Mouse (Mus musculus) gastrocnemius, postnatal 10 days (tissue): ENCODE results near the gene Nab2. TPM values are rescaled to one million over a fixed set of nuclear protein-coding genes. Genes with fewer than 3 reads are reported as not detected.
A peak's percentile ranks its signal among the peaks of the same experiment; 100 is the strongest.
"Not testable (repeated sequence)": the region's sequence is repeated elsewhere in the genome, so short reads cannot be mapped to it uniquely, and the experiment has no call there.

Source experiments
- DNase-seq: peaks from one replicate; pipeline ENCODE4 v3.0.0; 2021; ENCODE audit warnings: mixed read lengths
- total RNA-seq, 2 experiments: library from RNA; stranded (reverse); gene quantifications; 2 replicates each; pipeline ENCODE4 v1.2.3; 2021

Nab2 gene
- total RNA-seq, 2 experiments from 2014 or later = 7.0 to 13.2 TPM

DNA sequence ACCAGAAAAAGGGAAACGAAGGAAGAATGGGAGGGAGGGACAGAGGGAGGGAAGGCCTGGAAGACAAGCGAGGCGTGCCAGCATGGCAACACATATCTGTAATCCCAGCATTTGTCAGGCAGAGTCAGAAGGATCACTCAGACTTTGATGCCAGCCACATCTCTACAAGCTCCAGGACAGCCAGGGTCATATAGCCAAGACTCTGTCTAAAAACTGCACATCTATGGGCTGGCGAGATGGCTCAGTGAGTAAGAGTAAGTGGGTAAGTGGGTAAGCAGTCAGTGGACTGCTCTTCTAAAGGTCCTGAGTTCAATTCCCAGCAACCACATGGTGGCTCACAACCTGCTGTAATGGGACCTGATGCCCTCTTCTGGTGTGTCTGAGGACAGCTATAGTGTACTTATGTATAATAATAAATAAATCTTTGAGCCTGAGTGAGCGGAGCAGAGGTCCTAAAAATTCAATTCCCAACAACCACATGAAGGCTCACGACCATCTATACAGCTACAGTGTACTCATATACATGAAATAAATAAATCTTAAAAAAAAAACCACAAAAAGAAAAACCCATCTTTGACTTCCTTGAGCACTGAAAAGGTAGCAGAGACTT lies 5.8 kb upstream of the Nab2 start:
- DNase-seq = no peak

DNA sequence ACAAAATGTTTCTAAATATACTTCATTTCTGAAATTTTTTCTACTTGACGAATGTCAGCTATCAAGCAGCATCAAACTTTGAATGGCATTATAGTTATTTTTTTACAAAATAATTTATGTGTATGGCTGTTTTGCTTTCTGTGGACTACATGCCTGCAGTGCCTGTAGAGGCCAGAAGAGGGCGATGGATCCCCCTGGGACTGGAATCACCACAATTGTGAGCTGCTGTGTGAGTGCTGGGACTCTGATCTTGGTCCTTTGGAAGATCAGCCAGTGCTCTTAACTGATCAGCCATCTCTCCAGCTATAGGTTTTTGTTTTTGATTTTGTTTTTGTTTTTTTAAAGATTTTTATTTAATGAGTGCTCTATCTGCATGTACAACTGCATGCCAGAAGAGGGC lies 2.9 kb upstream of the Nab2 start:
- DNase-seq = no peak

DNA sequence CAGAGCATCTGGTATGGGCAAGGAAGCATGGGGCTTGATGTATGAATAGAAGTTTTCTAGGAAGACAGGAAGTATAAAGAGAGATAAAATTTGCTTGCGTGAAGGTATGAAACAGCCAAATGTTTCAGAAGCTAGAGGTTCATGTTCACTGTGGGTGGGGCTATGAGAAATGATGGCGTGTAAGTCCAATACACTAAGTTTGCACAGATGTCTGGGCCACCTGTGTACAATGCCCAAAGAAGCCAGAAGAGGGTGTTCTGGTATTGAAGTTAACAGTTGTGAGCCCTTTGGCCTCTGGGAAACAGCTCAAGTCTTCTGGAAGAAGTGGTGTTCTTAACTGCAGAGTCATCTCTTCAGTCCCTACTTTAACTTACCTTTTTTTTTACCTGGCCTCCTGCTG lies 1.8 kb upstream of the Nab2 start:
- no peak for DNase-seq

DNA sequence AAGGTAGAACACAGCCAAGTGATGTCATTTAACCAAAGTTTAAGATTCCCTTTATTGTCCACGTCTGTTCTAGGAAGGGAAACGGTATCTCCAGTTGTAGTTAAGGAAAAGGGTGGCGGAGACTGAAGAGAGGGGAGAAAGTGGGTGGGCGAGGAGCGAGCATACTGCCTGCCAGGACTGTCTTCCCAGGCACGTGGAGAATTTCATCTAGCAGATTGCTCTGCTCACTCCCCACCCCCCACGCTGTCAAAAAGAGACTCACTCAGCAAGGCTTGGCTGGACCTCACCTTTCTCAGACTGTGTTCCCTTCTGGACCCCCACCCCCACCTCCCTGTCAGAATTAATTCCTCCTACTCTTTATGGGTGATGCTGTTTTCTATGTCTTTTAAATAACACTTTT lies 802 bp upstream of the Nab2 start:
- DNase-seq = no peak

DNA sequence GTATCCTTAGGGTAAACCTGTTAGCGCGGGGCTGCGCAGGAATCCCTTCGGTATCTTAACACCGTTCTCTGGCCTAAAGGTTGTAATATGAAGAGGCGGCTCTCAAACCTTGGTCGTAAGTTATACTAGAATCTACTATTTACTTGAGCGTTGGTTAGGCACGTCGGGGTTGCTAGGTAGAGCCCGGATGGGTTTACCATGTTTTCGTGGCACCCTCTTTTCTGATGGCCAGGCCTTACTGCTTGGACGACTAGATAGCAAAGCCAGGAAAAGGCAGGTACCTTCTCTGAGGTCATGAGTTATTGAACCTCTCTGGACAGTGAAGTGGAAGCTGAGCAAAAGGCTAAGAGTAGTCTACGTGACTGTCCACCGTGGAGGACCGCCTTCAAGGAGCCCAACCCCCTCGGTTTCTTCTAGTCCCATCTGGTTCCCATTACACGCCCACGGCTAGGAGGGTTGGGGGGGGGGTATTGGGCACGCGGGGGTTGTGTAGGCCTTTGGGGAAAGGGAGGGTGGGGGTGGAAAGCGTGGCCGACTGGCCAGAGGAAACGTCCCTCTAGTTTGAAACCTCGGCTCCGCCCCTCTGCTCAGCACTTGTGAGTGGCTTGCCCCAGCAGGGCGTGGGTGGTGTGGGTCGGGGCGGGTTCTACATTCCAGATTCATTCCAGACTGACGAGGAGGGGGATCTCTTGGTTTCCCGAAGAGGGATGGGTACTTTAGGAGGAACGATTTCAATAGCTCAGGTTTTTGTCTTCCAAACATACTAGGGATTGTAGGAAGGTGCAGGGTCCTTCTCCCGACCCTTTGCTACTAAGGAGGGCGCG lies 887 bp downstream of the Nab2 start:
- DNase-seq = peak; percentile 82

DNA sequence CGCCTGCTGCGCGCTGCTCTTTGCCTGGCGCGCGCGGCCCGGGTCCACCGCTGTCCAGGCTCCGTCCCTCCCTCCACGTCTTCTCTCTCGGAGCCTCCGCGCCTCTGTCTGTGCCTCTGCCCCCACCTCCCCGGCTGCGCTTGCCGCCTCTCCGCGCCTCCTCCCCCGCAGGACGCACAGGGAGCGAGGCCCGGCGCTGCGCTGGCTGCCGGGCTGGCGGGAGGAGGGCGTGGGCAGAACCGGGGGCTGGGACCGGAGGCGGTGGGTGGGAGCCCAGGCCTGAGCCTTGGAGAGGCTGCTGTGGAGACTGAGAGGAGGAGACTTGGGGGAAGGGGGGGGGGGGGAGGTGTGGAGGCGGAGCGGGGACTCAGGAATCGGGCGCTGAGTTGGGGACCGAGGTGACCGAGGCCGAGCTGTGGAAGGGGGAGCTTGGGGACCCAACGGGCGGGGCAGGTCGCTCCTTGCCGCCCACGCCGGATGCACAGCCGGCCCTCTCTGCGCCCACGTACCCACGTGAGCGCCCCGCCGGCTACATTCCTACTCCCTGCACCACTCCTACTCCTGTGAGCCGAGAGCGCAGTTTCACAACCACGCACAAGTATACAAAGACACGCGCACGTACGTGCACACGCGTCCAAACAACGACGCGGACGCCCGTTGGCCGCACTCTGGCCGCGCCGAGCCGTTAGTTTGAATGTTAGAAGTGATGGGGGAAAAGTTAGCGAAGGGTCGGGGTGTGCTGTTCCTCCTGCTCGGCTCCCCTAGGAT lies 1.7 kb downstream of the Nab2 start, which contains the start of gene Nemp1:
TSS of gene Nemp1 (plus strand) at position 401 of the 768 bp plus-strand sequence.
- DNase-seq = peak; percentile 79

DNA sequence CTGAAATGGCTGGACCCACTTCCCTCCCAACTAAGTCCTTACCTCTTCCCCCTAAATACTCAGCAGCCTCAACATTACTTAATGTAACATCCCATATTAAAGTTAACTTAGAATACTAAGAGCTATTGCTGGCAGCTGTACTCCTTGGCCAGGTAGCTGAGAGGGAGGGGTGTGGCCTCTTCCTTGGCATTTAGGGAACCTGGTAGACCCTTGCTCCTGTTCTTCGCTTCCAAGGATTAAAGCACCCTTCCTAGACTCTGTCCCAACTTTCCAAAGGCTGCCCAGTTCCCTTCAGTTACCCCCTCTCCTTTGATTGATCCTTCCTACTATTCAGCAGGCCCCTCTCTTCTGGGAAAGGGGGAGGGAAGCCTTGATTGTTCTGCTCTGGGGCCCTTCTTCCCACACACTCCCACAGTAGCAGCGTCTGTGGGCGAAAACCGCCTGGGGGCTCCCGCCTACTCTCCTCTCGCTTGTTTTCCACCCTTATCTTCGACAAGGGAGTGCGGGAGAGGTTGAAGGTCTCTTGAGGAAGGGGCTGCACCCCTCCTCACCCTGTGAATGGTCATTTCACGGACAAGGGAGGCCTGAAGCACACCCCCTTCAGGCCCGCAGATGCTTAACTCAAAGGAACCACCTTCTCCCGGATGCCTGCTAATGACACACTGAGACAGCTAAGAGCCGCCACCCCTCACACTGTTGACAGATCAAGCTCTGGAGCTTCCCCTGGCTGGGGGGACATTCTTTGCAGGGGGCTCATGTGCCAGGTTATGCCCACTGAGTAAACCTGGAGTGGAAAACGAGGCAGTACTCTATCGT lies 2.8 kb downstream of the Nab2 start:
- DNase-seq = no peak

DNA sequence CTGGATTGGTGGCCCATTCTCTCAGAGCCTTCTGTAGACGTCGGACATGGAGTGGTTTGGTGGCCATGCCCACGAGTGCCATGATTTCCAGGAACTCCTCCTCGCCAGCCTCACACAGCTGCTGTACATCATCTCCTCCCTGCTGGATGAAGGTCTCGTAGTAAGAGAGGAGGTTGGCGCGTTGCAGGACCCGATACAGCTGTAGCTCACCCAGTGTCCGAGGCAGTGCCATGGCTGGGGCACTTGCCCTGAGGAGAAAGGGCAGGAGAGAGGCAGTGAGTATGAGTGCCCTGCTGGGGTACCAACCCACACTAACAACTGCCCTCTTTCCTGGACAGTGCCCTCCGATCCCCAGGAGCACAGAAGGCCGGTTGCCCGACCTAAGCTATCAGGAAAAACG lies 3.5 kb downstream of the Nab2 start:
- DNase-seq = no peak

DNA sequence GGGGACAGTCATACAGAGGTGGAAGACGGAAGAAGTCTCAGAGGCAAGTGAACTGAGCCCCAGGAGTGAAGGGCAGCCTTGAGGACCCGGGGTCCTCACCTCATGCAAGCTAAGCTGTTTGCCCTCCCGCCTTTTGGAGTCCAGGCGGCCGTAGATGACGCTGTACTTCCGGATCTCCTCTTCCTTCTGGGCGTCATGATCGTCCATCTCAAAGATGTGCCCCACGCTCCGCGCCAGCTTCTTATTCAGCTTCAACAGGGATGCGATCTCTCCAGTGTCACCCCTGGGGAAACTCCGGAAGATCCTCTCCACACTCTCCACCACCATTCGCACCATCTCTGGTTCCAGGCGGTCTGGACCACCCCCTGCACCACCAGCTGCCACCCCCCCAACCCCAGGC lies 4.2 kb downstream of the Nab2 start:
- DNase-seq = no peak

DNA sequence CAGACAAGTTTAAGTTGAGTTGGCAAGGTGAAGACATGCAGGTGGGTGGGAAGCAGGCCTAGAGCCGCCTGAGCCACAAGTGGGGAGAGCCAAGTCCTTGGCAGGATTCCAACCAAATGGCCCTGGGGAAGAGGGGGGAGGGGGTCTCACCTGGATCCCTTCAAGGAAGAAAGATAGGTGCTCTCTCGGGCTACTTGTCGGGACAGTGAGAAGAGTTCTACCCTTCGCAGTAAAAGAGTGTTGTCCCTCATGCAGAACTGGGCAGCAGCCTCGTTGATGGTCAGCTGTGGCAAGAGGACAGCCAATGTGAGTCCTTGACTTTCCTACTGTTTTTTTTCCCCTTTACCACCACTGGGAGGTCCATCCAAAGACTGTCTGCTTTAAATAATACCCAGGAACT lies 4.8 kb downstream of the Nab2 start:
- no peak for DNase-seq

DNA sequence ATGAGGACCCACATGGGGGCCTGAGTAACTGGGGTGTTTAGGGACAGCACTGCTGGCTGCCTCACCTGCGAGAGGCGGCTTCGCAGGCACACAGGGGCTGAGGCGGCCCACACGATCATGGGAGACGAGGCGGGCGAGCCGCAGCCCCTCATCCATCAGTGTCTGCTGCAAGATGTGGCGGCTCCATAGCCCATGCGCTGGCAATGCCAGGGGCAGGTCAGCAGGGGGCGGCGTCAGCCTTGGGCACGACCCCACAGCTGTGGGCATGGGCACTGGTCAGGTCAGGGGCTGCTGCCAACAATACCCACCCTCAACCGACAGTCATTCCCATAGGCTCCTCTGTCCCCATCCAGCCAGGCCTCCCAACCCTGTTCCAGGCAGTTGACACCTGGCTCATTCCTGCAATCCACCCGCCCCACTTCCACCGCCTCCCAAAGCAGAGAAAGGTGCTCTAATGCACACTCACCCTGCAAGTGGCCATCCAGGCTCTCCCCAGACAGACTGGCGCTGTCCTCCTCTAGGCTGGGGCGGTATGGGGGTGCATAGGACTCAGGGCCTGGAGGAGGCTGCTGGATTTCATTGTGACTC lies 5.6 kb downstream of the Nab2 start:
- DNase-seq = no peak

DNA sequence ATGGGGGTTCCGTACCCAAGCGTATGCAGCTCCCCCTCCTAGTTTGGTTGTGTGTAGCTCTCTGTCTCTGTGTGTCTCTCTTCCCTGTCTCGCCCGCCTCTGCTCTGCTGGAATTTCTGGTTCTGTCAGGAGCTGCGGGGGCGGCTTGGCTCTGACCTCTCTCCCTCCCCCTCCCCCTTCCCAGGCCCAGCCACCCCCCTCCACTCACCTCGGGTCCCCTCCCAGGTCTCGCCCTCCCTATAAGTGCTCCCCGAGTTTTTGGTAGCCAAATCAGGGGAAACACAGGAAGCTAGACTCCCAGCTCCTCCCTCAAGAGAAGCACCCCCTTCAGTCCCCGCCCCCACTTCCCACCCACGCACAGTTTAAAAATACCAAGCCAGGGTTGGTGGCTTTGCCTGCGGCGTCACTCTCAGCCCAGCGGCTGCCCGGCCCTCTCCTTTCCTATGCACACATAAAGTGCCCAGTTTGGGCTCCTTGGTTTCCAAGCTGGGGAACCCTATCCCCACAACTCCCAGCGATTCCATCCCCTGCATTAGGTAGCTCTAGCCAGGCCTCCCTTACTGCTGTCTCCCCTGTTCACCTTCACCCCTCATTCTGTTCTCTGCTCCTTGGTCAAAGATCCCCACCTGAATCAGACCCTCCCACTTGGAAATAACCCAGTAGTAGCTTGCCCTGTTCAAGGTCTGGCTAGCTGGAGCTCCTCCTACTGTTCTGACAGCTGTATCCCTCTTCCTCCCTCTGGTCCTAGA lies 6.3 kb downstream of the Nab2 start:
- peak; percentile 56 for DNase-seq

DNA sequence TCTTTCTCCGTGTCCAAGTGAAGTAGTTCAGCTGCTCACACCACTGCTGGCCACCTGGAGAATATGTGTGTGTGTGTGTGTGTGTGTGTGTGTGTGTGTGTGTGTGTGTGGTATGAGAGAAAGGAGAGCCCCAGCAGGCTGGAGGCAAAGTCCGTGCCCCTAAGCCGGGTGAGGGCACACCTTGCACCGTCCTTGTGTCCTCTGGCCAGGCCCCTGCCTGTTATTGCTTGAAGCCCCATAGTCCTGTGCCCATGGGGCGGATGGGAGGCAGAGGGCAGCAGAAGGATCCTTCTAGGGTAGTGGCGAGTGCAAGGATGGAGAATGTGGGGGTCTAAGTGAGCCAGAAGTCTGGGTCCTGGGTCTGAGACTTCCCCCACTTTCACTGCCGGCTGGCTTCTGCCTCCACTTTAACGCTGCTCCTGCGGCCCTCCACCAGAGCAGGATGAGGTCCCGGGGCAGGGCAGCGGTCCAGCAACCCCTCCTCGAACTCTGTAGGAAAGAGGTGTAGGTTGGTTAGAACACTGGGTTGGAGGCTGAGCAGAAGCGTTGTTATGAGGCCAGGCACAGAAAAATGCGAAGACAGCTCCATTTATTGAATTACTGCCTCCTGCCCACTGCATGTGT lies 7.0 kb downstream of the Nab2 start:
- no peak for DNase-seq

DNA sequence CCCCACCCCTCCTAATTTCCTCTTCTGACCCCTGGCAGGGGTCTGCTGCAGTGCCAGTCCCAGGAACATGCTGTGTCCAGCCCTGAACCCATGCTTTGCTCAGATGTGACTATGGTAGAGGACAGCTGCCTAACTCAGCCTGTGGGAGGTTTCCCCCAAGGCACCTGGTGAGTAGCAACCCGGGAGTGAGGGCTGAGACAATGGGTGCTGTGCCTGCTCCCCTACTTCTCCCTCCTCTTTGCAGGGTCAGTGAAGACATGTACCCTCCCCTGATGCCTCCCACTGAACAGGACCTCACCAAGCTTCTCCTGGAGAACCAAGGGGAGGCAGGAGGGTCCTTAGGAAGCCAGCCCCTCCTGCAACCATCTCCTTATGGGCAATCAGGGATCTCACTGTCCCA lies 8.8 kb downstream of the Nab2 start:
- no peak for DNase-seq

DNA sequence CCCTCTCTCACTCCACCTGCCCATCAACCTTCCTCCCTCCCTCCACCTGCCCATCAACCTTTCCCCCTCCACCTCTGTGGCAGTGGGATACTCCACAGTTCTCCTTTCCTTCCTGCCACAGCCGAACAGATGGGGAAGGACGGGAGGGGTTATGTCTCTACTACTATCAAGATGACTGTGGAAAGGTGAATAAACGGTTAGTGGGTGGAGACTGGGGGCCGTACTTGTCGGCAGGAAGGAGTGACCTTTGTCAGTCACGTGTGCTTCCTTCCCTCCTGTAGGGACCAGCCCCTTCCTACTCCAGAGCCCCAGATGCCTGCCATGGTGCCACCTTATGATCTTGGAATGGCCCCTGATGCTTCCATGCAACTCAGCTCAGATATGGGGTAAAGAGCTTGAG lies 10.3 kb downstream of the Nab2 start:
- DNase-seq = no peak

DNA sequence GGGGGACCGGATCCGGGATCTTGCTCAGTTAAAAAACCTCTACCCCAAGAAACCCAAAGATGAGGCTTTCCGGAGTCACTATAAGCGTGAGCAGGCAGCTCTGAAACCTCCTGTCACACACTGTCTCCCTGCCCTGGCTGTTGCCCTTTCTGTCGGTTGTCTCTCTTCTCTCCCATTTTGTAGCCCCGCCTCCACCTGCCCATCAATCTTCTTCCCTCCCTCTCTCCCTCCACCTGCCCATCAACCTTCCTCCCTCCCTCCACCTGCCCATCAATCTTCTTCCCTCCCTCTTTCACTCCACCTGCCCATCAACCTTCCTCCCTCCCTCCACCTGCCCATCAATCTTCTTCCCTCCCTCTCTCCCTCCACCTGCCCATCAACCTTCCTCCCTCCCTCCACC lies 10.8 kb downstream of the Nab2 start:
- DNase-seq = not testable (repeated sequence)

DNA sequence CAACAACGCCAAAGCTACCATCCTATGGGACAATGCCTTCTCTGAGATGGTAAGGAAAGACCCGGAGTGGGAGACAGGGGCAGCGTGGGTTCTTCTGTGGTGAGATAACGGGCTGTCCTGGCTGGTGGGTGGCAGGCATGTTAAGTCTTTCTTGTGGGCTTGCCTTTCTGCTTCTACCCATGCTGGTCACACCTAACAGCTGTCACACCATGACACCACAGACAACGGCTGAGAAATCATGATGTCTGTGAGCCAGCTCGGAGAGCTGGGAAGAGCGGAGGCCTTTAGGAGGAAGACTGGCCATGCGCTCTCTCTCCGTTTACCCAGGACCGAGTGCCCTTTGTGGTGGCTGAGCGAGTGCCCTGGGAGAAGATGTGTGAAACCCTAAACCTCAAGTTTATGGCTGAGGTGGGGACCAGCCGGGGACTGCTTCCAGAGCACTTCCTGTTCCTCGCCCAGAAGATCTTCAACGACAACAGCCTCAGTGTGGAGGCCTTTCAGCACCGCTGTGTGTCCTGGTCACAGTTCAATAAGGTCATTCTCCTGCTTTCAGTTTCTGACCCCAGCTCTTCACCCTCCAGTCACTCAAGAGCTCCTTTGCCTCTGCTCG lies 13.3 kb downstream of the Nab2 start:
- no peak for DNase-seq

DNA sequence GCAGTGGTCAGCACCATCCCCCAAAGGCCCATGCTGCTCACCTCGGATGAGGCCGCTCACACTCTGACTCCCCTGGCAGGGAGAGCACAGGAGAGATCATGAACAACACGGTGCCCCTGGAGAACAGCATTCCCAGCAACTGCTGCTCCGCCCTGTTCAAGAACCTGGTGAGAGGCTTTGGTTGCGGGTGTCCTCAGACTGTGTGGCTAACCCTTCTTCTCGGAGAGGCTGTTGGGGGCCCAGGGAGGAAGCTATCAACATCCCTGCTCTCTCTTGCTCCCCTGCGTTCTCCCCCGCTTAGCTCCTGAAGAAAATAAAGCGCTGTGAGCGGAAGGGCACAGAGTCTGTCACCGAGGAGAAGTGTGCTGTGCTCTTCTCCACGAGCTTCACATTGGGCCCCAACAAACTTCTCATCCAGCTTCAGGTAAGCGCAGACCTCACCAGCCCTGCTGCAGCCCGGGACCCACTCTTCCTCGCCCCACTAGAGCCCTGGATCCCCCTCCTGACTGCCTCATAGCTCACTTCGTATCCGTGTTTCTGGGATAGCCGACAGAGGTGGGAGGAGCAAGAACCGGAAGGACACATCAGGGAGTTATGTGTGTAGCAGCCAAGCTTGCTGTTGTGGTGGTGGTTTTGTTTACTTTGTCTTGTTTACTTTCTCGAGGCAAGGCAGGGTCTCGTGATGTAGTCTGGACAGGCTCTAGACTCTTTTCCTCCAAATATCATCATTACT lies 15.3 kb downstream of the Nab2 start:
- DNase-seq = no peak

DNA sequence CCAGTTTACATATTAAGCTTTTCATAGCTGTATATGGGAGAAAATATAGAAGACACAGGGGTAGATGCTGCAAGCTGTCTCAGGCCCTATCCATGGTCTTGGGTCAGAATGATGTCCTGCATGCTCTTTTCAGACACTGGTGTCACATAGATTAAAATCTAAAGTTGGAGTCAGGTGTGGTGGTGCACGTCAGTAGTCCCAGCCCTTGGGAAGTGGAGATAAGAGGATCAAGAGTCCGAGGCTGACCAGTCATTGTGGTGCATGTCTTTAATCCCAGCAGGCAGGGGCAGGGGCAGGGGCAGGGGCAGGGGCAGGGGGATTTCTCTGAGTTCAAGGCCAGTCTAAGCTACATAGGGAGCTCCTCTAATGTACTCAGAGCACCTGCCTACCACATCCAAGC lies 22.6 kb downstream of the Nab2 start:
- no peak for DNase-seq
